Comparison of ENCODE assay signal across 8 mouse cellular contexts in genomic region chr3:84889648-84890047, GRCm38 (mm10).
DNase-seq lines count a peak whose midpoint lies in the region; ATAC-seq lines count a peak whose summit lies in the region.

No protein-coding gene starts in this region.

- DNase-seq in heart, postnatal 4 days: peak; percentile 17
- no peak for DNase-seq in heart, postnatal 25 days (ENCODE audit: low spot score)
- DNase-seq in 416B (ENCODE audit: low read depth) (peak; percentile 63), NIH3T3 (ENCODE audit: low read depth) (peak; percentile 53)
- no peak for DNase-seq in urinary bladder, postnatal 36 days (ENCODE audit: low spot score in 2 of 2)
- no peak for DNase-seq in neural tube, embryonic 10.5 days (ENCODE audit: extremely low spot score, low spot score)
- no peak for DNase-seq in forebrain, embryonic 11.5 days (ENCODE audit: low spot score)

- peak; percentile 43; the same call in 1 of the 2 replicates for ATAC-seq in lung, embryonic 16.5 days (ENCODE audit: low read depth)
- no peak for ATAC-seq in forebrain, embryonic 11.5 days (replicated peaks; ENCODE audit: low FRiP score)

- intact Hi-C loops in heart, postnatal 25 days (cut with DNase I): loop anchor here (5.0 kb wide), 2 partner anchors 197 to 272 kb away; no protein-coding TSS in a partner anchor

- no peak overlapping the region for H3K4me3 ChIP-seq in lung, embryonic 16.5 days (ENCODE audit: low read length)
- no peak overlapping the region for H3K4me3 ChIP-seq in forebrain, embryonic 11.5 days (ENCODE audit: low read depth, low read length)

- WGBS in lung, embryonic 16.5 days: 52% methylated on average over 1 of the region's 1 CpGs
- 79% methylated on average over 1 of the region's 1 CpGs for WGBS in forebrain, embryonic 11.5 days

- H3K27me3 ChIP-seq in lung, embryonic 16.5 days (ENCODE audit: control insufficient read depth, insufficient read depth, low read depth, low read length): no peaks in the 10 kb centered on the region
- no peaks in the 10 kb centered on the region for H3K27me3 ChIP-seq in forebrain, embryonic 11.5 days (ENCODE audit: control insufficient read depth, insufficient read depth, low read length)

- no peak overlapping the region for H3K9ac ChIP-seq in lung, embryonic 16.5 days (ENCODE audit: low read length)
- H3K9ac ChIP-seq in forebrain, embryonic 11.5 days (ENCODE audit: low read length): no peak overlapping the region

- H3K4me1 ChIP-seq in lung, embryonic 16.5 days (replicated peaks; ENCODE audit: control insufficient read depth, insufficient read depth, low read length): no peaks in the 10 kb centered on the region
- H3K4me1 ChIP-seq in forebrain, embryonic 11.5 days (replicated peaks; ENCODE audit: control insufficient read depth, insufficient read depth, low read length): no peaks in the 10 kb centered on the region

- H3K27ac ChIP-seq in lung, embryonic 16.5 days (ENCODE audit: low read length): no peak overlapping the region
- no peak overlapping the region for H3K27ac ChIP-seq in forebrain, embryonic 11.5 days (ENCODE audit: low read depth, low read length)

- H3K36me3 ChIP-seq in lung, embryonic 16.5 days (ENCODE audit: control insufficient read depth, insufficient read depth, low read length): no peaks in the 10 kb centered on the region
- no peaks in the 10 kb centered on the region for H3K36me3 ChIP-seq in forebrain, embryonic 11.5 days (ENCODE audit: control insufficient read depth, insufficient read depth, low read length)

- no peaks in the 10 kb centered on the region for H3K9me3 ChIP-seq in lung, embryonic 16.5 days (ENCODE audit: control insufficient read depth, low read length)
- no peaks in the 10 kb centered on the region for H3K9me3 ChIP-seq in forebrain, embryonic 11.5 days (ENCODE audit: control insufficient read depth, low read length)

- no peak overlapping the region for H3K4me2 ChIP-seq in lung, embryonic 16.5 days (ENCODE audit: low read depth, low read length)
- no peak overlapping the region for H3K4me2 ChIP-seq in forebrain, embryonic 11.5 days (ENCODE audit: low read depth, low read length, severe bottlenecking)

Comparison
In these comparisons a context has a peak if more than half of its experiments do, and no peak if none do; other contexts are left out.
1. DNase-seq: peak in heart, postnatal 4 days (single experiment), 416B (single experiment) and NIH3T3 (single experiment); none in heart, postnatal 25 days (single experiment), urinary bladder, postnatal 36 days (0 of 2), neural tube, embryonic 10.5 days (single experiment) and forebrain, embryonic 11.5 days (single experiment).